Mouse (Mus musculus) neural tube, embryonic 13.5 days (tissue): Measurements from ENCODE around the gene Col28a1. TPM values are rescaled to one million over a fixed set of nuclear protein-coding genes. Genes with fewer than 3 reads are reported as not detected.

Experiments
- ATAC-seq: fragments of 200-750 bp; cut with Nextera tagmentation; 2 replicates; pipeline ENCODE4 v1.8.0; 2017; ENCODE audit warnings: low read depth, mild to moderate bottlenecking, moderate TSS enrichment, moderate library complexity
- H3K27ac ChIP-seq: fragments of 300-500 bp; sonication (generic); replicated peaks from 2 replicates; pipeline ENCODE4 v1.5.1; 2015; ENCODE audit warnings: moderate library complexity, mild to moderate bottlenecking, inconsistent platforms
- H3K27me3 ChIP-seq: fragments of 300-500 bp; sonication (generic); 2 replicates; pipeline ENCODE4 v1.6.1; 2015; ENCODE audit warnings: mild to moderate bottlenecking, inconsistent platforms
- H3K36me3 ChIP-seq: fragments of 300-500 bp; sonication (generic); 2 replicates; pipeline ENCODE4 v1.6.1; 2015; ENCODE audit warnings: mild to moderate bottlenecking, inconsistent platforms
- H3K4me1 ChIP-seq: fragments of 300-500 bp; sonication (generic); replicated peaks from 2 replicates; pipeline ENCODE4 v1.6.1; 2015; ENCODE audit warnings: inconsistent platforms
- H3K4me2 ChIP-seq: fragments of 300-500 bp; sonication (generic); 2 replicates; pipeline ENCODE4 v1.6.1; 2015; ENCODE audit warnings: inconsistent platforms, mild to moderate bottlenecking, moderate library complexity
- H3K4me3 ChIP-seq: fragments of 300-500 bp; sonication (generic); 2 replicates; pipeline ENCODE4 v1.5.1; 2015; ENCODE audit warnings: mild to moderate bottlenecking, inconsistent platforms
- H3K9ac ChIP-seq: fragments of 300-500 bp; sonication (generic); 2 replicates; pipeline ENCODE4 v1.6.1; 2015; ENCODE audit warnings: moderate library complexity, mild to moderate bottlenecking, inconsistent platforms
- H3K9me3 ChIP-seq: fragments of 300-500 bp; sonication (generic); 2 replicates; pipeline ENCODE4 v1.6.1; 2016; ENCODE audit warnings: inconsistent platforms
- WGBS: fragments of 180-500 bp; shearing (Covaris S2); methylation state at CpG from one replicate; pipeline ENCODE4 v1.1.7; 2015; 5-methylcytosine and 5-hydroxymethylcytosine counted together
- polyA plus RNA-seq: library from polyadenylated mRNA; unstranded; fragments of >200 nt; fragmentation: Nextera tagmentation; extraction: Ambion mirVana; gene quantifications from 2 replicates; pipeline ENCODE4 v1.2.1, GENCODE M21; 2015

Col28a1 gene
- polyA plus RNA-seq, result 4.4 and 7.4 TPM in 2 replicates

GRCm38 (mm10) chr6:8192517-8192916 is at the start of gene Col28a1:
Gene Col28a1 (minus strand): TSS chr6:8192617.
- Histone ChIP-seq H3K27ac (no peak within 1 kb of the TSS), H3K36me3 (no peaks in the 10 kb centered on the region), H3K27me3 (no peaks in the 10 kb centered on the region), H3K4me2 (no peak within 1 kb of the TSS), H3K4me1 (no peaks in the 10 kb centered on the region), H3K4me3 (no peak within 1 kb of the TSS), H3K9me3 (peaks cover 7% of the 10 kb centered on the region; the same call in 1 of the 2 replicates), H3K9ac (no peak within 1 kb of the TSS)
- no peak for ATAC-seq

GRCm38 (mm10) chr6:8228596-8228995 is 36.2 kb upstream of the Col28a1 start:
- H3K9ac ChIP-seq, result no peak overlapping the region
- no peaks in the 10 kb centered on the region for H3K4me1 ChIP-seq
- peaks cover 58% of the 10 kb centered on the region for H3K36me3 ChIP-seq
- no peak overlapping the region for H3K4me3 ChIP-seq
- no peak for ATAC-seq
- no peak overlapping the region for H3K27ac ChIP-seq
- no peaks in the 10 kb centered on the region for H3K27me3 ChIP-seq
- 92% methylated on average over 3 of the region's 3 CpGs for whole genome bisulfite sequencing
- H3K4me2 ChIP-seq, result no peak overlapping the region
- no peaks in the 10 kb centered on the region for H3K9me3 ChIP-seq

- Histone ChIP-seq H3K9ac (no peak overlapping the region), H3K4me2 (no peak overlapping the region), H3K4me3 (no peak overlapping the region), H3K4me1 (no peaks in the 10 kb centered on the region), H3K9me3 (no peaks in the 10 kb centered on the region), H3K27me3 (no peaks in the 10 kb centered on the region), H3K36me3 (peaks cover 48% of the 10 kb centered on the region), H3K27ac (no peak overlapping the region)
- no peak for ATAC-seq
- 93% methylated on average over 3 of the region's 3 CpGs for WGBS
Observed at GRCm38 (mm10) chr6:8227035-8227434, 34.6 kb upstream of the Col28a1 start.

- 95% methylated on average over 3 of the region's 3 CpGs for WGBS
- Histone ChIP-seq H3K9me3 (no peaks in the 10 kb centered on the region), H3K9ac (no peak overlapping the region), H3K27ac (no peak overlapping the region), H3K27me3 (no peaks in the 10 kb centered on the region), H3K4me2 (peak overlapping the region; percentile 58), H3K4me1 (peaks cover 14% of the 10 kb centered on the region), H3K36me3 (peaks cover 14% of the 10 kb centered on the region), H3K4me3 (peak overlapping the region; percentile 75)
- ATAC-seq, result no peak
Observed at GRCm38 (mm10) chr6:8210661-8211060, 18.2 kb upstream of the Col28a1 start.

GRCm38 (mm10) chr6:8209866-8210186 is 17.4 kb upstream of the Col28a1 start:
- peaks cover 5% of the 10 kb centered on the region for H3K36me3 ChIP-seq
- peak; percentile 6; the same call in 1 of the 2 replicates for ATAC-seq
- 12% methylated on average over 10 of the region's 10 CpGs for WGBS
- H3K4me1 ChIP-seq, result peaks cover 14% of the 10 kb centered on the region
- H3K27me3 ChIP-seq, result no peaks in the 10 kb centered on the region
- H3K4me3 ChIP-seq, result peak overlapping the region; percentile 75
- no peaks in the 10 kb centered on the region for H3K9me3 ChIP-seq
- H3K27ac ChIP-seq, result peak overlapping the region; percentile 94
- H3K4me2 ChIP-seq, result peak overlapping the region; percentile 58
- H3K9ac ChIP-seq, result peak overlapping the region; percentile 84

GRCm38 (mm10) chr6:8209047-8209865 is 16.8 kb upstream of the Col28a1 start, which contains the start of gene Mios:
Gene Mios (plus strand): TSS chr6:8209222.
- ATAC-seq, result peak; percentile 99
- Histone ChIP-seq H3K27me3 (no peaks in the 10 kb centered on the region), H3K9ac (peak within 1 kb of the TSS; percentile 84), H3K27ac (peak within 1 kb of the TSS; percentile 94), H3K9me3 (no peaks in the 10 kb centered on the region), H3K4me3 (peak within 1 kb of the TSS; percentile 75), H3K4me2 (peak within 1 kb of the TSS; percentile 58), H3K4me1 (peaks cover 14% of the 10 kb centered on the region), H3K36me3 (0 out of 2 replicates have a peak, but pooled peaks cover 2% of the 10 kb centered on the region)
- WGBS, result under 1% methylated on average over 90 of the region's 90 CpGs

GRCm38 (mm10) chr6:8189917-8190316 is 2.5 kb downstream of the Col28a1 start:
- WGBS, result 78% methylated on average over 3 of the region's 3 CpGs
- no peak for ATAC-seq

GRCm38 (mm10) chr6:8188599-8189233 is 3.7 kb downstream of the Col28a1 start:
- no peak overlapping the region for H3K4me2 ChIP-seq
- WGBS, result 87% methylated on average over 3 of the region's 3 CpGs
- peak; percentile 36; the same call in 1 of the 2 replicates for ATAC-seq

More at GRCm38 (mm10) chr6:8189917-8190316, 2.5 kb downstream of the Col28a1 start:
- no peaks in the 10 kb centered on the region for H3K36me3 ChIP-seq
- H3K9me3 ChIP-seq, result no peaks in the 10 kb centered on the region
- no peak overlapping the region for H3K4me3 ChIP-seq
- no peaks in the 10 kb centered on the region for H3K4me1 ChIP-seq
- H3K9ac ChIP-seq, result no peak overlapping the region
- H3K4me2 ChIP-seq, result no peak overlapping the region
- H3K27me3 ChIP-seq, result no peaks in the 10 kb centered on the region
- no peak overlapping the region for H3K27ac ChIP-seq

GRCm38 (mm10) chr6:8178397-8178941 is 13.9 kb downstream of the Col28a1 start:
- H3K4me1 ChIP-seq, result peaks cover 18% of the 10 kb centered on the region
- H3K36me3 ChIP-seq, result no peaks in the 10 kb centered on the region
- H3K9me3 ChIP-seq, result no peaks in the 10 kb centered on the region
- H3K4me2 ChIP-seq, result peak overlapping the region; percentile 44
- peak; percentile 59 for ATAC-seq
- H3K27me3 ChIP-seq, result no peaks in the 10 kb centered on the region
- H3K4me3 ChIP-seq, result 0 out of 2 replicates have a peak overlapping the region, but pooled peaks have one; percentile 0
- peak overlapping the region; percentile 57 for H3K27ac ChIP-seq
- WGBS, result 18% methylated on average over 10 of the region's 10 CpGs
- H3K9ac ChIP-seq, result peak overlapping the region; percentile 47; the same call in 1 of the 2 replicates

More at GRCm38 (mm10) chr6:8188599-8189233, 3.7 kb downstream of the Col28a1 start:
- H3K4me1 ChIP-seq, result no peaks in the 10 kb centered on the region
- H3K9me3 ChIP-seq, result no peaks in the 10 kb centered on the region
- H3K36me3 ChIP-seq, result no peaks in the 10 kb centered on the region
- H3K9ac ChIP-seq, result no peak overlapping the region
- no peaks in the 10 kb centered on the region for H3K27me3 ChIP-seq
- no peak overlapping the region for H3K27ac ChIP-seq
- H3K4me3 ChIP-seq, result no peak overlapping the region

GRCm38 (mm10) chr6:8176116-8176515 is 16.3 kb downstream of the Col28a1 start:
- Histone ChIP-seq H3K36me3 (no peaks in the 10 kb centered on the region), H3K27ac (no peak overlapping the region), H3K27me3 (no peaks in the 10 kb centered on the region), H3K4me3 (no peak overlapping the region), H3K4me2 (no peak overlapping the region), H3K9ac (no peak overlapping the region), H3K9me3 (no peaks in the 10 kb centered on the region), H3K4me1 (peaks cover 18% of the 10 kb centered on the region)
- 84% methylated on average over 2 of the region's 2 CpGs for WGBS
- ATAC-seq, result no peak

- Histone ChIP-seq H3K4me2 (no peak overlapping the region), H3K9ac (no peak overlapping the region), H3K36me3 (no peaks in the 10 kb centered on the region), H3K9me3 (no peaks in the 10 kb centered on the region), H3K27me3 (no peaks in the 10 kb centered on the region), H3K4me1 (peaks cover 23% of the 10 kb centered on the region), H3K27ac (no peak overlapping the region), H3K4me3 (no peak overlapping the region)
- WGBS, result 96% methylated on average over 7 of the region's 7 CpGs
- ATAC-seq, result no peak
Observed at GRCm38 (mm10) chr6:8175346-8175745, 17.1 kb downstream of the Col28a1 start.

- no peak overlapping the region for H3K27ac ChIP-seq
- no peak overlapping the region for H3K4me2 ChIP-seq
- no peaks in the 10 kb centered on the region for H3K27me3 ChIP-seq
- WGBS, result 60% methylated on average over 2 of the region's 2 CpGs
- H3K4me1 ChIP-seq, result peaks cover 21% of the 10 kb centered on the region
- no peak overlapping the region for H3K4me3 ChIP-seq
- no peak for ATAC-seq
- H3K36me3 ChIP-seq, result no peaks in the 10 kb centered on the region
- no peak overlapping the region for H3K9ac ChIP-seq
- H3K9me3 ChIP-seq, result no peaks in the 10 kb centered on the region
Observed at GRCm38 (mm10) chr6:8174062-8174461, 18.4 kb downstream of the Col28a1 start.
